Mouse (Mus musculus) lung, postnatal 0 days (tissue): ENCODE results near the gene Kcna3.

ENCODE experiments used
- CTCF ChIP-seq: IDR thresholded peaks from 2 replicates; pipeline ENCODE4 v1.5.1; 2016; ENCODE audit warnings: antibody characterized with exemption, mild to moderate bottlenecking
- EP300 ChIP-seq: IDR thresholded peaks from 2 replicates; pipeline ENCODE4 v1.6.1; 2016; ENCODE audit warnings: antibody characterized with exemption, mild to moderate bottlenecking, control low read depth

DNA sequence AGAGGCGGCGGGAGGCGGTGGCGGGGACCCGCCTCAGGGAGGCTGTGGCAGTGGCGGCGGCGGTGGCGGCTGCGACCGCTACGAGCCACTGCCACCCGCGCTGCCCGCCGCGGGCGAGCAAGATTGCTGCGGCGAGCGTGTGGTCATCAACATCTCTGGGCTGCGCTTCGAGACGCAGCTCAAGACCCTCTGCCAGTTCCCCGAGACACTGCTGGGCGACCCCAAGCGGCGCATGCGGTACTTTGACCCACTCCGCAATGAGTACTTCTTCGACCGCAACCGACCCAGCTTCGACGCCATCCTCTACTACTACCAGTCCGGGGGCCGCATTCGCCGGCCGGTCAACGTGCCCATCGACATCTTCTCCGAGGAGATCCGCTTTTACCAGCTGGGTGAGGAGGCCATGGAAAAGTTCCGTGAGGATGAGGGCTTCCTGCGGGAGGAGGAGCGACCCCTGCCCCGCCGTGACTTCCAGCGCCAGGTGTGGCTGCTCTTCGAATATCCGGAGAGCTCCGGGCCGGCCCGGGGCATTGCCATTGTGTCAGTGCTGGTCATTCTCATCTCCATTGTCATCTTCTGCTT lies 580 bp downstream of the Kcna3 start:
- 0 out of 2 replicates have a peak, but pooled peaks have one; percentile 8 for TF ChIP-seq CTCF
- TF ChIP-seq EP300, result no peak
